ENCODE assay signal across 14 mouse cellular contexts in the genomic region with DNA sequence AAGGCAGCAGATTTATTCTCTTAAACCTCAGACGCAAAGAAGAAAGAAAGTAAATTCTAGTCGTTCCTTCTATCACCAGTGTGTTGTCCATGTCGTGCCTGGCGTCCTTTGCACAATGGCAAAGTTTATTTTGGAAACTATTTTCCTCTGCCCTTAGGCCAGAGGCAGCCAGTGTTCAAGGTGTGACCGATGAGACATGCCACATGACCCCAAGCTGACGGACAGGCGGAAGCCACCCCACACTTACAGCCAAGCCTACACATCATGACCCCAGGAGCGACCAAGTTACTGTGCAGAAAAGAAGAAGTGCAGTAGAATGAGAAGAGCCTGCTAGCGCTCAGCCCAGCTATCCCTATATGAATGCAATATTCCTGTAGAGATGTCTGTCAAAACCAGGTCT. TPM values are rescaled to one million over a fixed set of nuclear protein-coding genes. Genes with fewer than 3 reads are reported as not detected.
DNase-seq lines count a peak whose midpoint lies in the region; ATAC-seq and TF ChIP-seq lines count a peak whose summit lies in the region.
"Had no signal": no experiment of that assay in that cellular context is flagged by ENCODE, and none has a peak within 500 bp of the region (broad histone marks: within the 10 kb centered on the region; RNA-seq: fewer than 3 reads in every experiment).

No protein-coding gene starts in this region.

- H3K36me3 ChIP-seq in hindbrain, embryonic 14.5 days (replicated peaks; ENCODE audit: control insufficient read depth, insufficient read depth) = peaks cover 3% of the 10 kb centered on the region; the same call in 1 of the 2 replicates
- no peaks in the 10 kb centered on the region for H3K36me3 ChIP-seq in hindbrain, embryonic 11.5 days (ENCODE audit: control insufficient read depth, insufficient read depth, low read length)
- H3K36me3 ChIP-seq in midbrain, embryonic 12.5 days = no peaks in the 10 kb centered on the region
- H3K36me3 ChIP-seq in midbrain, postnatal 0 days (ENCODE audit: insufficient read depth, low read length) = peaks cover 2% of the 10 kb centered on the region; the same call in 1 of the 2 replicates
- H3K36me3 ChIP-seq in heart, embryonic 14.5 days (ENCODE audit: control insufficient read depth, insufficient read depth, low read length) = no peaks in the 10 kb centered on the region
- peaks cover 51% of the 10 kb centered on the region for H3K36me3 ChIP-seq in macrophage (ENCODE audit: inconsistent target)
- H3K36me3 ChIP-seq in forebrain, embryonic 12.5 days (replicated peaks) = no peaks in the 10 kb centered on the region

- no peaks in the 10 kb centered on the region for H3K27me3 ChIP-seq in hindbrain, embryonic 14.5 days (ENCODE audit: control insufficient read depth, insufficient read depth, low read length)
- no peaks in the 10 kb centered on the region for H3K27me3 ChIP-seq in hindbrain, embryonic 11.5 days (ENCODE audit: control insufficient read depth, insufficient read depth, low read length)
- H3K27me3 ChIP-seq in midbrain, embryonic 12.5 days = no peaks in the 10 kb centered on the region
- no peaks in the 10 kb centered on the region for H3K27me3 ChIP-seq in midbrain, postnatal 0 days (ENCODE audit: insufficient read depth, low read length)
- H3K27me3 ChIP-seq in heart, embryonic 14.5 days (ENCODE audit: control insufficient read depth, insufficient read depth, low read length) = no peaks in the 10 kb centered on the region
- no peaks in the 10 kb centered on the region for H3K27me3 ChIP-seq in forebrain, embryonic 12.5 days
- H3K27me3 ChIP-seq: CH12.LX; forebrain, embryonic 13.5 days; liver, embryonic 15.5 days had no signal

- ATAC-seq in hindbrain, embryonic 14.5 days (ENCODE audit: low FRiP score) = no peak
- no peak for ATAC-seq in hindbrain, embryonic 11.5 days (ENCODE audit: low FRiP score)
- no peak for ATAC-seq in midbrain, embryonic 12.5 days (ENCODE audit: low FRiP score, low read depth)
- no peak for ATAC-seq in midbrain, postnatal 0 days (ENCODE audit: low FRiP score)
- ATAC-seq in heart, embryonic 14.5 days (ENCODE audit: insufficient number of reproducible peaks, insufficient read depth, low FRiP score, low read depth) = no peak
- no peak for ATAC-seq in forebrain, embryonic 12.5 days (ENCODE audit: low FRiP score)

- H3K9me3 ChIP-seq in hindbrain, embryonic 14.5 days (ENCODE audit: control insufficient read depth, low read length) = no peaks in the 10 kb centered on the region
- H3K9me3 ChIP-seq in hindbrain, embryonic 11.5 days (ENCODE audit: control insufficient read depth, low read length) = no peaks in the 10 kb centered on the region
- no peaks in the 10 kb centered on the region for H3K9me3 ChIP-seq in midbrain, embryonic 12.5 days
- H3K9me3 ChIP-seq in midbrain, postnatal 0 days (ENCODE audit: low read length) = no peaks in the 10 kb centered on the region
- no peaks in the 10 kb centered on the region for H3K9me3 ChIP-seq in heart, embryonic 14.5 days (ENCODE audit: control insufficient read depth, low read length)
- no peaks in the 10 kb centered on the region for H3K9me3 ChIP-seq in forebrain, embryonic 12.5 days
- H3K9me3 ChIP-seq: forebrain, embryonic 13.5 days; liver, embryonic 15.5 days had no signal

- no peak overlapping the region for H3K4me3 ChIP-seq in hindbrain, embryonic 14.5 days (replicated peaks; ENCODE audit: low read length)
- H3K4me3 ChIP-seq in hindbrain, embryonic 11.5 days (ENCODE audit: low read depth, low read length) = no peak overlapping the region
- no peak overlapping the region for H3K4me3 ChIP-seq in midbrain, embryonic 12.5 days
- H3K4me3 ChIP-seq in midbrain, postnatal 0 days (ENCODE audit: low read depth, low read length) = no peak overlapping the region
- H3K4me3 ChIP-seq in heart, embryonic 14.5 days (ENCODE audit: control insufficient read depth in 1 of 2, insufficient read depth in 1 of 2, low read depth in 1 of 2, low read length in 2 of 2) = no peak overlapping the region
- H3K4me3 ChIP-seq in macrophage (ENCODE audit: inconsistent target) = no peak overlapping the region
- no peak overlapping the region for H3K4me3 ChIP-seq in forebrain, embryonic 12.5 days (replicated peaks)
- H3K4me3 ChIP-seq: forebrain, embryonic 13.5 days; liver, embryonic 15.5 days had no signal

- peaks cover 100% of the 10 kb centered on the region for H3K79me2 ChIP-seq in macrophage (ENCODE audit: inconsistent target)

- H3K9ac ChIP-seq in hindbrain, embryonic 14.5 days = peak overlapping the region; percentile 39; the same call in 1 of the 2 replicates
- H3K9ac ChIP-seq in hindbrain, embryonic 11.5 days (ENCODE audit: low read depth, low read length) = no peak overlapping the region
- H3K9ac ChIP-seq in midbrain, embryonic 12.5 days (replicated peaks) = 0 out of 2 replicates have a peak overlapping the region, but pooled peaks have one; percentile 37
- no peak overlapping the region for H3K9ac ChIP-seq in midbrain, postnatal 0 days (replicated peaks; ENCODE audit: low read length, poor library complexity, severe bottlenecking)
- peak overlapping the region; percentile 54; the same call in 1 of the 2 replicates for H3K9ac ChIP-seq in heart, embryonic 14.5 days (ENCODE audit: low read length)
- H3K9ac ChIP-seq in forebrain, embryonic 12.5 days = no peak overlapping the region
- H3K9ac ChIP-seq: liver, embryonic 15.5 days had no signal

- TF ChIP-seq CTCF in midbrain, postnatal 0 days (IDR thresholded peaks at IDR 0.05) = no peak

- H3K27ac ChIP-seq in hindbrain, embryonic 14.5 days = no peak overlapping the region
- no peak overlapping the region for H3K27ac ChIP-seq in hindbrain, embryonic 11.5 days (ENCODE audit: low read depth, low read length)
- no peak overlapping the region for H3K27ac ChIP-seq in midbrain, embryonic 12.5 days (replicated peaks)
- no peak overlapping the region for H3K27ac ChIP-seq in midbrain, postnatal 0 days (ENCODE audit: low read depth, low read length)
- peak overlapping the region; percentile 43 to 59 for H3K27ac ChIP-seq in heart, embryonic 14.5 days (replicated peaks in 1 of 2; ENCODE audit: control insufficient read depth in 1 of 2, insufficient read depth in 1 of 2, low read depth in 2 of 2, low read length in 2 of 2)
- peak overlapping the region; percentile 13; the same call in 1 of the 2 replicates for H3K27ac ChIP-seq in macrophage
- H3K27ac ChIP-seq in forebrain, embryonic 12.5 days = no peak overlapping the region
- H3K27ac ChIP-seq: liver, embryonic 15.5 days had no signal

- no peak overlapping the region for H3K4me2 ChIP-seq in hindbrain, embryonic 14.5 days (replicated peaks)
- no peak overlapping the region for H3K4me2 ChIP-seq in hindbrain, embryonic 11.5 days (replicated peaks; ENCODE audit: low read depth, low read length)
- H3K4me2 ChIP-seq in midbrain, embryonic 12.5 days (replicated peaks) = no peak overlapping the region
- H3K4me2 ChIP-seq in midbrain, postnatal 0 days (ENCODE audit: low read depth, low read length, poor library complexity, severe bottlenecking) = no peak overlapping the region
- H3K4me2 ChIP-seq in heart, embryonic 14.5 days (ENCODE audit: low read length) = peak overlapping the region; percentile 29
- no peak overlapping the region for H3K4me2 ChIP-seq in forebrain, embryonic 12.5 days
- H3K4me2 ChIP-seq: forebrain, embryonic 13.5 days had no signal

- DNase-seq in hindbrain, embryonic 14.5 days (ENCODE audit: low spot score) = no peak
- DNase-seq in hindbrain, embryonic 11.5 days (ENCODE audit: low spot score) = no peak
- DNase-seq in midbrain, postnatal 0 days (ENCODE audit: low spot score) = no peak
- no peak for DNase-seq in thymus, postnatal 14 days
- DNase-seq: adrenal gland, postnatal 14 days; gastrocnemius, postnatal 10 days; thymus, postnatal 36 days had no signal

- peaks cover 19% of the 10 kb centered on the region for H3K4me1 ChIP-seq in hindbrain, embryonic 14.5 days (replicated peaks; ENCODE audit: control insufficient read depth, insufficient read depth, low read length)
- peaks cover 3% of the 10 kb centered on the region for H3K4me1 ChIP-seq in hindbrain, embryonic 11.5 days (replicated peaks; ENCODE audit: control insufficient read depth, insufficient read depth, low read length)
- H3K4me1 ChIP-seq in midbrain, embryonic 12.5 days = peaks cover 32% of the 10 kb centered on the region
- H3K4me1 ChIP-seq in midbrain, postnatal 0 days (ENCODE audit: insufficient read depth, low read length) = 0 out of 2 replicates have a peak, but pooled peaks cover 3% of the 10 kb centered on the region
- peaks cover 22 to 31% of the 10 kb centered on the region in 2 experiments for H3K4me1 ChIP-seq in heart, embryonic 14.5 days (ENCODE audit: control insufficient read depth in 2 of 2, insufficient read depth in 2 of 2, low read length in 2 of 2)
- H3K4me1 ChIP-seq in forebrain, embryonic 12.5 days = peaks cover 34% of the 10 kb centered on the region

- WGBS in hindbrain, embryonic 14.5 days = 84% methylated on average over 9 of the region's 9 CpGs
- 74% methylated on average over 9 of the region's 9 CpGs for WGBS in hindbrain, embryonic 11.5 days
- 75% methylated on average over 9 of the region's 9 CpGs for WGBS in midbrain, embryonic 12.5 days
- WGBS in midbrain, postnatal 0 days = 75% methylated on average over 9 of the region's 9 CpGs
- WGBS in heart, embryonic 14.5 days = 30% methylated on average over 9 of the region's 9 CpGs
- 69% methylated on average over 7 of the region's 9 CpGs for WGBS in macrophage (ENCODE audit: missing documents)
- 82% methylated on average over 9 of the region's 9 CpGs for WGBS in forebrain, embryonic 12.5 days

RNA-seq across cellular contexts. Expression of gene Fnip2, which starts 47.7 kb away (rescaled TPM):
- 5.9 and 9.9 TPM in 2 replicates for polyA plus RNA-seq in hindbrain, embryonic 14.5 days (2014; fragmentation: Nextera tagmentation; extraction: Ambion mirVana)
- polyA plus RNA-seq in hindbrain, embryonic 11.5 days (2014; fragmentation: Nextera tagmentation; extraction: Ambion mirVana) = 6.9 and 7.9 TPM in 2 replicates
- 7.0 and 7.4 TPM in 2 replicates for polyA plus RNA-seq in midbrain, embryonic 12.5 days (2016; fragmentation: Nextera tagmentation; extraction: Ambion mirVana)
- total RNA-seq in midbrain, postnatal 0 days (2014; rRNA removed) = 30.3 and 35.7 TPM in 2 replicates
- 5.2 and 6.9 TPM in 2 replicates for polyA plus RNA-seq in midbrain, postnatal 0 days (2015; fragmentation: Nextera tagmentation; extraction: Ambion mirVana)
- 4.3 and 4.5 TPM in 2 replicates for polyA plus RNA-seq in heart, embryonic 14.5 days (2014; fragmentation: Nextera tagmentation; extraction: Ambion mirVana)
- 1,000 to 10,000 TPM in 9 of 26 experiments, 100 to 1,000 TPM in 17; 297 to 1,489 (median 906) TPM for total RNA-seq in macrophage (2018; cell fraction: chromatin; rRNA removed)
- total RNA-seq in macrophage (2018; cell fraction: cytosol; rRNA removed) = 100 to 1,000 TPM; 110 to 449 (median 248) TPM
- 1,000 to 10,000 TPM in 1 of 26 experiments, 100 to 1,000 TPM in 25; 324 to 1,078 (median 679) TPM for total RNA-seq in macrophage (2018; cell fraction: nucleus; rRNA removed)
- 87.1 to 150 TPM (median 126 TPM) in 3 replicates for polyA plus RNA-seq in macrophage (2018)
- polyA plus RNA-seq in forebrain, embryonic 12.5 days (2016; fragmentation: Nextera tagmentation; extraction: Ambion mirVana) = 6.2 and 7.3 TPM in 2 replicates

Comparison
In these comparisons a context has a peak if more than half of its experiments do, and no peak if none do; other contexts are left out.
1. H3K9ac ChIP-seq: peak in hindbrain, embryonic 14.5 days (single experiment), midbrain, embryonic 12.5 days (single experiment) and heart, embryonic 14.5 days (single experiment); none in hindbrain, embryonic 11.5 days (single experiment), midbrain, postnatal 0 days (single experiment) and forebrain, embryonic 12.5 days (single experiment).
2. H3K27ac ChIP-seq: peak in heart, embryonic 14.5 days (2 of 2) and macrophage (single experiment); none in hindbrain, embryonic 14.5 days (single experiment), hindbrain, embryonic 11.5 days (single experiment), midbrain, embryonic 12.5 days (single experiment), midbrain, postnatal 0 days (single experiment) and forebrain, embryonic 12.5 days (single experiment).